Mouse (Mus musculus) spleen, adult 2 months (tissue): ENCODE results near the gene Astn2.

Experiments used
- CTCF ChIP-seq: fragments of 200-500 bp; IDR thresholded peaks from 2 replicates; pipeline ENCODE4 v1.5.1; 2011; ENCODE audit warnings: mild to moderate bottlenecking, inconsistent platforms; ENCODE audit not compliant: insufficient read depth, insufficient read length, insufficient replicate concordance; ENCODE audit errors: extremely low read depth
- POLR2A ChIP-seq: fragments of 200-500 bp; IDR thresholded peaks from 2 replicates; pipeline ENCODE4 v1.6.1; 2011; ENCODE audit warnings: low read depth, low read length, inconsistent platforms

DNA sequence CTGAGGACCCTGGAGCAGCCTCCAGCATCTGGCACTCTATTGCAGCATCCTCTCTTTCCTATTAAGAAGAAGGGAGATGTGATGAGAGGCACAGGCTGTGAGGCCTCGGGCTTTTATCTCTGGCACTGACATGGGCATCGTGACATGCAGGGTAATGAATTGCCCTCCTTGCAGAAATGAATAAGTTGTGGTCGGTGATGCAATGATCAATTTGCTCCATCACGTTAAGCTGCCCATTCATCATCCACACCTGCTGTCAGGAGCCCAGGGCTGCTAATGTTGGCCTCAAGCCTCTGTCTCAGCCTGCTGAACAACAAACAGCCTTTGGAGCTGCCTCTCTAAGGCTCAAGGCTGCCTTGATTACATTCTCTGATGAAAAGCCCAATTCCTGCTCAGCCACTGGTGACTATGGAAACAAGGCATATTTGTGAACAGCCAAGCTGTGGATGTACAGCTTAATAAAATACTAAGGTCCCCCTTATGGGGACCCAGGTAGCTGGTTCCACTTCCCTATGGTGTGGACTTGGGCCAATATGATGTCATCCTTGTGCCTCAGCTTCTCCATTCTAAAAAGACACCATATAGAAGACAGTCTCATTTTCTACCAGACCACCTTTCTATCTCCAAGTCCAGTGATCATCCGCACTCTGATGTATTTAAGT, 515.9 kb downstream of the Astn2 start:
- TF ChIP-seq CTCF (no peak), POLR2A (no peak)
